Mouse (Mus musculus): ENCODE results near the gene Hist1h2bg. TPM values are rescaled to one million over a fixed set of nuclear protein-coding genes. Genes with fewer than 3 reads are reported as not detected.
"Not testable (repeated sequence)": the region's sequence is repeated elsewhere in the genome, so short reads cannot be mapped to it uniquely, and the experiment has no call there.

Gene Hist1h2bg
- polyA plus RNA-seq, 1 experiment from 2014 or later = 8.8 TPM

DNA sequence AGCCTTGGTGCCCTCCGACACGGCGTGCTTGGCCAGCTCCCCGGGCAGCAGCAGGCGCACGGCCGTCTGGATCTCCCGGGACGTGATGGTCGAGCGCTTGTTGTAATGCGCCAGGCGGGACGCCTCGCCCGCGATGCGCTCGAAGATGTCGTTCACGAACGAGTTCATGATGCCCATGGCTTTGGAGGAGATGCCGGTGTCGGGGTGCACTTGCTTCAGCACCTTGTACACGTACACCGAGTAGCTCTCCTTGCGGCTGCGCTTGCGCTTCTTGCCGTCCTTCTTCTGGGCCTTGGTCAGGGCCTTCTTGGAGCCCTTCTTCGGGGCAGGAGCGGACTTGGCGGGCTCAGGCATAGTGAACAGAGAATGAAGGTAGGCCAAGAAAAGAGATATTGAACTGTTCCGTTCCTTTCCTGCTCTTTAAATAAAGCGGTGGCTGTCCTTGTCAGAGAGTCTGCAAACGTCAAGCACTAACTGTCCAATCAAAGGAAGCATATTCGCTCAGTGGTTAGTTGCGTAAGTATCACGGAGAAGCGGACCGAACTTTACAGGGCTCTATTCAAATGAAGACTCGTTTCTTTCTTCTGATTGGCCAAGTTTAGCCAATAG, 28.1 kb upstream of the Hist1h2bg start, which contains the start of gene Hist1h2bh:
Gene Hist1h2bh, minus strand, starts transcription at position 394 of the 609 bp plus-strand sequence.
- WGBS = under 1% methylated on average over 42 of the region's 42 CpGs
- not testable (repeated sequence) for H3K9me3 ChIP-seq; H3K4me1 ChIP-seq; H3K27me3 ChIP-seq (replicated peaks); H3K36me3 ChIP-seq
- peak; percentile 91 for ATAC-seq (ENCODE audit: low FRiP score, low read depth)
- Histone ChIP-seq H3K4me3 (peak within 1 kb of the TSS; percentile 48), H3K27ac (peak within 1 kb of the TSS; percentile 57; the same call in 1 of the 2 replicates), H3K9ac (peak within 1 kb of the TSS; percentile 56), H3K4me2 (replicated peaks) (peak within 1 kb of the TSS; percentile 68)

DNA sequence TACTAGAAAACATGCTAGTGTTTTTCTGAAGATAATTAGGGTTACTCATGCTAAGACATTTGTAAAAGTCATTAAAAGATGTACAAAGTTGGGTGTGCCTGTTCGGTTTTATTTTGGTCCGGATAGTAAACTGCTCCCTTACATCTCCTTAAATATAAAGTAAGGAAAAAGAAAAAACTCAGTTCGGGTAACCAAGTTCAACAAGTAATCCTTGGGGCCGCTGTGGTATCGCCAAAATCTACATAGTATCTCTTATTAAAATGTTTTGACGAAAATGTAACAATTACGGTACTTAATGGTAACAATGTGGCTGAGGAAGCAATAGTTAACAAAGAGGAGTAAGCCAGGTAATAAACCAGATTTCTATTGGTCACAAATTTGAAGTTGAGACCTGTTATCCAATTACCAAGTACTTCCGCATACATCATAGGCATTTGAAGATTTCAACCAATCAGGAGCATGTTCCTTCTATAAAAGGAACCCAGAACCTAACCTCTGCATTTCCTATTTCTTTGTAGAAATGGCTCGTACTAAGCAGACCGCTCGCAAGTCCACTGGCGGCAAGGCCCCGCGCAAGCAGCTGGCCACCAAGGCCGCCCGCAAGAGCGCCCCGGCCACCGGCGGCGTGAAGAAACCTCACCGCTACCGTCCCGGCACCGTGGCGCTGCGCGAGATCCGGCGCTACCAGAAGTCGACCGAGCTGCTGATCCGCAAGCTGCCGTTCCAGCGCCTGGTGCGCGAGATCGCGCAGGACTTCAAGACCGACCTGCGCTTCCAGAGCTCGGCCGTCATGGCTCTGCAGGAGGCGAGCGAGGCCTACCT, 27.0 kb upstream of the Hist1h2bg start, which contains the start of gene Hist1h3f:
Gene Hist1h3f, plus strand, starts transcription at position 88 of the 822 bp plus-strand sequence.
- no peaks in the 10 kb centered on the region for H3K27me3 ChIP-seq (replicated peaks)
- H3K4me2 ChIP-seq (replicated peaks) = peak within 1 kb of the TSS; percentile 68
- no peaks in the 10 kb centered on the region for H3K4me1 ChIP-seq
- peak within 1 kb of the TSS; percentile 61 for H3K9ac ChIP-seq
- H3K9me3 ChIP-seq = no peaks in the 10 kb centered on the region
- H3K4me3 ChIP-seq = peak within 1 kb of the TSS; percentile 48
- peak; percentile 94 for ATAC-seq (ENCODE audit: low FRiP score, low read depth)
- under 1% methylated on average over 25 of the region's 45 CpGs for whole genome bisulfite sequencing
- no peaks in the 10 kb centered on the region for H3K36me3 ChIP-seq
- H3K27ac ChIP-seq = peak within 1 kb of the TSS; percentile 81

DNA sequence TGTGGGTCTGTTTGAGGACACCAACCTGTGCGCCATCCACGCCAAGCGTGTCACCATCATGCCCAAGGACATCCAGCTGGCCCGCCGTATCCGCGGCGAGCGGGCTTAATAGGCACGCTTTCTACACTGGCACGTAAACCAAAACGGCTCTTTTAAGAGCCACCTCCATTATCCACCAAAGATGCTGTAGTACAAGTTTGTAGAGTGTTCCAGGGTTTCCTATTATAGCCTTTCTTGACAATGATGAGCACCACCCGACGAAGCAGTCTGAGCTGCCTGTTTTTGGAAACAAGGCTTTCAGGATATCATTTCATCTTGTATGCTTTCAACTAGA, 26.4 kb upstream of the Hist1h2bg start:
- H3K36me3 ChIP-seq; H3K4me1 ChIP-seq; H3K27ac ChIP-seq; H3K9me3 ChIP-seq; H3K27me3 ChIP-seq (replicated peaks): not testable (repeated sequence)
- peak overlapping the region; percentile 61; the same call in 1 of the 2 replicates for H3K9ac ChIP-seq
- peak; percentile 1 for ATAC-seq (ENCODE audit: low FRiP score, low read depth)
- peak overlapping the region; percentile 52 for H3K4me2 ChIP-seq (replicated peaks)
- peak overlapping the region; percentile 48 for H3K4me3 ChIP-seq
- 0% methylated on average over 13 of the region's 14 CpGs for WGBS

GRCm38 (mm10) chr13:23546694-23547093, 24.5 kb upstream of the Hist1h2bg start:
- Histone ChIP-seq H3K4me3 (no peak overlapping the region), H3K9me3 (no peaks in the 10 kb centered on the region), H3K9ac (no peak overlapping the region), H3K36me3 (no peaks in the 10 kb centered on the region), H3K27ac (no peak overlapping the region), H3K27me3 (replicated peaks) (no peaks in the 10 kb centered on the region), H3K4me2 (replicated peaks) (no peak overlapping the region), H3K4me1 (peaks cover 7% of the 10 kb centered on the region; the same call in 1 of the 2 replicates)
- ATAC-seq (ENCODE audit: low FRiP score, low read depth) = no peak
- WGBS = 89% methylated on average over 5 of the region's 5 CpGs

- ATAC-seq (ENCODE audit: low FRiP score, low read depth) = no peak
- H3K9ac ChIP-seq = peak overlapping the region; percentile 53
- H3K9me3 ChIP-seq = no peaks in the 10 kb centered on the region
- peak overlapping the region; percentile 41 for H3K4me3 ChIP-seq
- H3K27me3 ChIP-seq (replicated peaks) = no peaks in the 10 kb centered on the region
- H3K4me2 ChIP-seq (replicated peaks) = peak overlapping the region; percentile 65
- peak overlapping the region; percentile 43 for H3K27ac ChIP-seq
- WGBS = 4% methylated on average over 3 of the region's 3 CpGs
- H3K36me3 ChIP-seq = no peaks in the 10 kb centered on the region
- H3K4me1 ChIP-seq = peaks cover 12% of the 10 kb centered on the region; the same call in 1 of the 2 replicates
Observed at GRCm38 (mm10) chr13:23550761-23551145, 20.4 kb upstream of the Hist1h2bg start.

DNA sequence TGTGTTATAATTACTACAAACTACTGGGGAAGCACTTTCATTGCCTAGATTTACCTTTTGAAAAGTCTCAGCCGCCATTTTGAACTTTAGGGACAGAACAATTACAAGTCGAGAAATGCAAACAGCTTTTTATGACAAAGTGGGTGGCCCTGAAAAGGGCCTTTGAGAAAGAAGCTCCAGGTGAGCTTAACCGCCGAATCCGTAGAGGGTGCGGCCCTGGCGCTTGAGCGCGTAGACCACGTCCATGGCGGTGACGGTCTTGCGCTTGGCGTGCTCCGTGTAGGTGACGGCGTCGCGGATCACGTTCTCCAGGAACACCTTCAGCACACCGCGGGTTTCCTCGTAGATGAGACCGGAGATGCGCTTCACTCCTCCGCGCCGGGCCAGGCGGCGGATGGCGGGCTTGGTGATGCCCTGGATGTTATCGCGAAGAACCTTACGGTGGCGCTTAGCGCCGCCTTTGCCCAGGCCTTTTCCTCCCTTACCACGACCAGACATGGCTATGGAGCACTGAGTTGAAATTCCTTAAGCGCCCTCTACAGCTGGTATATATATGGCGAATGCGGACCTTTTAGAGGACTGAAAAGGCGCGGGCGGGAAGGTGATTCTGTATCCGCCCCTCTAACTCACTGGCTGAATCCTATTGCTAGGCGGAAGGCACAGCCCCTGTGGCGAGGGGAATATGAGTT, 19.9 kb upstream of the Hist1h2bg start, which contains the start of gene Hist1h4f:
Gene Hist1h4f, minus strand, starts transcription at position 503 of the 689 bp plus-strand sequence.
- not testable (repeated sequence) for H3K9me3 ChIP-seq; H3K27me3 ChIP-seq (replicated peaks); H3K36me3 ChIP-seq
- peak within 1 kb of the TSS; percentile 65 for H3K4me2 ChIP-seq (replicated peaks)
- H3K4me3 ChIP-seq = peak within 1 kb of the TSS; percentile 41
- peak; percentile 80 for ATAC-seq (ENCODE audit: low FRiP score, low read depth)
- H3K4me1 ChIP-seq = peaks cover 12% of the 10 kb centered on the region; the same call in 1 of the 2 replicates
- WGBS = under 1% methylated on average over 47 of the region's 47 CpGs
- peak within 1 kb of the TSS; percentile 43 for H3K27ac ChIP-seq
- H3K9ac ChIP-seq = peak within 1 kb of the TSS; percentile 53

GRCm38 (mm10) chr13:23551931-23552914, 19.0 kb upstream of the Hist1h2bg start:
- no peaks in the 10 kb centered on the region for H3K36me3 ChIP-seq
- H3K9me3 ChIP-seq = no peaks in the 10 kb centered on the region
- H3K9ac ChIP-seq = 0 out of 2 replicates have a peak overlapping the region, but pooled peaks have one; percentile 53
- 54% methylated on average over 8 of the region's 8 CpGs for WGBS
- no peak for ATAC-seq (ENCODE audit: low FRiP score, low read depth)
- peak overlapping the region; percentile 65 for H3K4me2 ChIP-seq (replicated peaks)
- no peak overlapping the region; the same call in 1 of the 2 replicates for H3K27ac ChIP-seq
- no peaks in the 10 kb centered on the region for H3K27me3 ChIP-seq (replicated peaks)
- H3K4me3 ChIP-seq = peak overlapping the region; percentile 41; the same call in 1 of the 2 replicates
- H3K4me1 ChIP-seq = peaks cover 12% of the 10 kb centered on the region; the same call in 1 of the 2 replicates

- H3K9me3 ChIP-seq = no peaks in the 10 kb centered on the region
- no peaks in the 10 kb centered on the region for H3K27me3 ChIP-seq (replicated peaks)
- no peak for ATAC-seq (ENCODE audit: low FRiP score, low read depth)
- H3K36me3 ChIP-seq = no peaks in the 10 kb centered on the region
- H3K4me3 ChIP-seq = no peak within 1 kb of the TSS
- H3K9ac ChIP-seq = no peak within 1 kb of the TSS
- peaks cover 12% of the 10 kb centered on the region; the same call in 1 of the 2 replicates for H3K4me1 ChIP-seq
- H3K4me2 ChIP-seq (replicated peaks) = peak within 1 kb of the TSS; percentile 98; the same call in 1 of the 2 replicates
- H3K27ac ChIP-seq = no peak within 1 kb of the TSS; the same call in 1 of the 2 replicates
Observed at GRCm38 (mm10) chr13:23552962-23553361, 18.2 kb upstream of the Hist1h2bg start, which contains the start of gene Hist1h1d. Gene Hist1h1d (plus strand): TSS chr13:23553262.

DNA sequence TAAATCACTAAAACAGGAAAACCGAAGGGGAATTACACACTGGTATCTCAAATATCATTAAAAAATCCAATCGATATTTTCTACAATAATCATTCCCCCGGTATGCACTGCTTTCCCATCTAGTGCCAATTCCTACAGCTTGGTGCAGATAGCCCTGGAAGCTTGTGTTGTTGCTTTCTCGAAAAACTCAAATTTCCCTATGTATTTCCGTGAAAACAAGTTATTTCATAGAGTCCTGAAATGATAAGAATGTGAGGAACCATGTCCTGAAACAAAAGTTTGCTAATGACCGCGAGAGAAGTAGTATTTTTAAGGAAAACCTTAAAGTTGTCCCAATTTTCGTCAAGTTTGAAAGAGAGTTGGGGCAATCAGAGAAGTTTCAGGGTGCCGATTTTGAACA, 16.8 kb upstream of the Hist1h2bg start:
- Histone ChIP-seq H3K4me2 (replicated peaks) (peak overlapping the region; percentile 98), H3K4me1 (peaks cover 12% of the 10 kb centered on the region; the same call in 1 of the 2 replicates), H3K27ac (no peak overlapping the region), H3K4me3 (peak overlapping the region; percentile 57), H3K36me3 (no peaks in the 10 kb centered on the region), H3K9me3 (no peaks in the 10 kb centered on the region), H3K27me3 (replicated peaks) (no peaks in the 10 kb centered on the region), H3K9ac (peak overlapping the region; percentile 86; the same call in 1 of the 2 replicates)
- ATAC-seq (ENCODE audit: low FRiP score, low read depth) = no peak
- 23% methylated on average over 9 of the region's 9 CpGs for whole genome bisulfite sequencing

DNA sequence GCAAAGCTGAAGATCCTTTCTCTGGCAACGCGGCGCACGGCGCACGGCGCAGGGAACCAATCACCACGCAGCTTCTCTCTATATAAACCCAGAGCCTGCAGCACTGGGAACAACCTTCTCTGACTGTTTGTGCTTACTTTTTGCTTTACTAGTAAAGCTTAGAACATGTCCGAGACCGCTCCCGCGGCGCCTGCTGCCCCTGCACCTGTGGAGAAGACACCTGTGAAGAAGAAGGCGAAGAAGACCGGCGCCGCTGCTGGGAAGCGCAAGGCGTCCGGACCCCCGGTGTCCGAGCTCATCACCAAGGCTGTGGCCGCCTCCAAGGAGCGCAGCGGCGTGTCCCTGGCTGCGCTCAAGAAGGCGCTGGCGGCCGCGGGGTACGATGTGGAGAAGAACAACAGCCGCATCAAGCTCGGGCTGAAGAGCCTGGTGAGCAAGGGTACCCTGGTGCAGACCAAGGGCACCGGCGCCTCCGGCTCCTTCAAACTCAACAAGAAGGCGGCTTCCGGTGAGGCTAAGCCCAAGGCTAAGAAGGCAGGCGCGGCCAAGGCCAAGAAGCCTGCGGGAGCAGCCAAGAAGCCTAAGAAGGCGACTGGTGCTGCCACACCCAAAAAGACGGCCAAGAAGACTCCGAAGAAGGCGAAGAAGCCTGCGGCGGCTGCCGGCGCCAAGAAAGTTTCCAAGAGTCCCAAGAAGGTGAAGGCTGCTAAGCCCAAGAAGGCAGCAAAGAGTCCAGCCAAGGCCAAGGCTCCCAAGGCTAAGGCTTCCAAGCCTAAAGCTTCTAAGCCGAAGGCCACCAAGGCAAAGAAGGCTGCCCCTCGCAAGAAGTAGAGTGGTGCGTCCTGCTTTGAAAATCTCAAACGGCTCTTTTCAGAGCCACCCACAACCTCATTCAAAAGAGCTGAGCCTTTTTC, 16.0 kb upstream of the Hist1h2bg start:
- under 1% methylated on average over 54 of the region's 54 CpGs for WGBS
- H3K4me1 ChIP-seq = peaks cover 12% of the 10 kb centered on the region; the same call in 1 of the 2 replicates
- no peaks in the 10 kb centered on the region for H3K9me3 ChIP-seq
- H3K4me3 ChIP-seq = peak overlapping the region; percentile 57
- H3K4me2 ChIP-seq (replicated peaks) = peak overlapping the region; percentile 98
- peak; percentile 88 for ATAC-seq (ENCODE audit: low FRiP score, low read depth)
- H3K27ac ChIP-seq = peak overlapping the region; percentile 92
- H3K27me3 ChIP-seq (replicated peaks) = no peaks in the 10 kb centered on the region
- no peaks in the 10 kb centered on the region for H3K36me3 ChIP-seq
- peak overlapping the region; percentile 86 for H3K9ac ChIP-seq
